Mouse (Mus musculus) forebrain, embryonic 14.5 days (tissue): ENCODE results near the gene Cenpi. TPM values are rescaled to one million over a fixed set of nuclear protein-coding genes. Genes with fewer than 3 reads are reported as not detected.

Experiments
- ATAC-seq: fragments of 200-750 bp; cut with Nextera tagmentation; 2 replicates; pipeline ENCODE4 v1.8.0; 2017; ENCODE audit warnings: mild to moderate bottlenecking, moderate library complexity
- DNase-seq: peaks from one replicate; pipeline ENCODE4 v3.0.0-alpha.2; 2015; ENCODE audit warnings: low spot score
- H3K27ac ChIP-seq: fragments of 300-500 bp; sonication (generic); 2 replicates; pipeline ENCODE4 v1.5.1; 2014; ENCODE audit warnings: low read depth, mild to moderate bottlenecking, control low read depth, low read length, moderate library complexity
- H3K27me3 ChIP-seq: fragments of 300-500 bp; sonication (generic); replicated peaks from 2 replicates; pipeline ENCODE4 v1.6.1; 2014; ENCODE audit warnings: low read length, control low read depth, mixed read lengths; ENCODE audit not compliant: control insufficient read depth, insufficient read depth
- H3K36me3 ChIP-seq: fragments of 300-500 bp; sonication (generic); 2 replicates; pipeline ENCODE4 v1.6.1; 2014; ENCODE audit warnings: low read length, control low read depth; ENCODE audit not compliant: control insufficient read depth, insufficient read depth
- H3K4me1 ChIP-seq: fragments of 300-500 bp; sonication (generic); 2 replicates; pipeline ENCODE4 v1.6.1; 2014; ENCODE audit warnings: antibody characterized with exemption, low read length, control low read depth; ENCODE audit not compliant: control insufficient read depth, insufficient read depth
- H3K4me2 ChIP-seq: fragments of 300-500 bp; sonication (generic); 2 replicates; pipeline ENCODE4 v1.6.1; 2014; ENCODE audit warnings: mild to moderate bottlenecking, control low read depth, low read length
- H3K4me3 ChIP-seq: fragments of 300-500 bp; sonication (generic); 2 replicates; pipeline ENCODE4 v1.5.1; 2014; ENCODE audit warnings: low read depth, low read length, control low read depth
- H3K9ac ChIP-seq: fragments of 300-500 bp; sonication (generic); 2 replicates; pipeline ENCODE4 v1.6.1; 2014; ENCODE audit warnings: mild to moderate bottlenecking, low read length, control low read depth, moderate library complexity
- H3K9me3 ChIP-seq: fragments of 300-500 bp; sonication (generic); replicated peaks from 2 replicates; pipeline ENCODE4 v1.6.1; 2016; ENCODE audit warnings: low read length, control low read depth, mixed read lengths; ENCODE audit not compliant: control insufficient read depth
- WGBS: fragments of 180-500 bp; shearing (Covaris S2); extraction: QIAGEN DNeasy Blood & Tissue Kit; methylation state at CpG from one replicate; pipeline ENCODE4 v1.1.7; 2014; 5-methylcytosine and 5-hydroxymethylcytosine counted together
- polyA plus RNA-seq: library from polyadenylated mRNA; unstranded; fragments of >200 nt; fragmentation: Nextera tagmentation; extraction: Ambion mirVana; gene quantifications from 2 replicates; pipeline ENCODE4 v1.2.1, GENCODE M21; 2014

The Cenpi gene
- polyA plus RNA-seq, 1 experiment from 2014 or later, result 17.4 TPM

DNA sequence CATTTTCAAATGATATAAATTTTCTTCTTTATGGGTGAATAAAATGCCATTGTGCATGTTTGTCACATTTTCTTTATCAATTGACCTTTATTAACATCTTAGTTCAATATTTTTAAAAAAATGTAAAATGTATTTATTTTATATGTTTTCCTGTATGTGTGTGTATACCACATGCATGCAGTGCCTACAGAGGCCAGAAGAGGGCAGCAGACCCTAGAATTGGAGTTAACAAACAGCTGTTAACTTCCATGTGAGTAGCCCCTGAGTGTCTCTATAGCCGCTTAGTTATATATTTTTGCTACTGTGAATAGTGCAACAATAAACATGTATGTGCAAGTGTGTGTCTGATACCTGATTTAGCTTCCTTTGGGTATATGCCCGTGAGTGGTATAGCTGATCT, 25.4 kb downstream of the Cenpi start:
- DNase-seq, result peak; percentile 6
- Histone ChIP-seq H3K4me1 (no peaks in the 10 kb centered on the region), H3K27ac (no peak overlapping the region)

GRCm38 (mm10) chrX:134342735-134343134, 34.9 kb downstream of the Cenpi start:
- H3K4me1 ChIP-seq, result no peaks in the 10 kb centered on the region
- ATAC-seq (no peak), DNase-seq (no peak)
- no peak overlapping the region for H3K9ac ChIP-seq
- no peak overlapping the region for H3K4me3 ChIP-seq
- H3K36me3 ChIP-seq, result no peaks in the 10 kb centered on the region
- no peaks in the 10 kb centered on the region for H3K27me3 ChIP-seq
- whole genome bisulfite sequencing, result 71% methylated on average over 2 of the region's 2 CpGs
- no peaks in the 10 kb centered on the region for H3K9me3 ChIP-seq
- no peak overlapping the region for H3K4me2 ChIP-seq
- no peak overlapping the region for H3K27ac ChIP-seq

More for the DNA sequence above, 25.4 kb downstream of the Cenpi start:
- 87% methylated on average over 2 of the region's 2 CpGs for WGBS
- Histone ChIP-seq H3K4me2 (no peak overlapping the region), H3K9me3 (no peaks in the 10 kb centered on the region), H3K27me3 (no peaks in the 10 kb centered on the region), H3K9ac (no peak overlapping the region), H3K4me3 (no peak overlapping the region), H3K36me3 (no peaks in the 10 kb centered on the region)
- ATAC-seq, result no peak

GRCm38 (mm10) chrX:134350205-134350604, 42.3 kb downstream of the Cenpi start:
- Histone ChIP-seq H3K4me1 (no peaks in the 10 kb centered on the region), H3K27ac (no peak overlapping the region)
- 96% methylated on average over 6 of the region's 6 CpGs for WGBS

DNA sequence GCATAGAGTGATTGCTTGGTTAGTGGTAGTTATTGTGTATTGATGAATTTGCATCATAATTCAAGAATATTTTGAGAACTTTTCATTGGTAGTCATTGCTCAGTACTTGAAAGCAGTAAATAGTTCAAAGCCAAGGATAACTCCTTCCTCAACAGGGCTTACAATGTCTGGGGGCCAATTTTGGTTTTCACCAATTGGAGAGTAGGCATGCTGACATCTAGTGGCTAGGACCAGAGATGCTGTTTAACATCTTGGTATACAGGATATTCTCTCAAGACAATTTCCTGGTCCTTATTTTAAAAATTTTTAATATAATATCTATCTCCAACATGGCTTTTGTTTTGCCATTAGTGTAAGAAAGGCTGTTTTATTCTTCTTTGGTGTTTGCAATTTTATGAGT, 46.0 kb downstream of the Cenpi start:
- Histone ChIP-seq H3K27ac (no peak overlapping the region), H3K4me2 (no peak overlapping the region), H3K4me1 (no peaks in the 10 kb centered on the region), H3K9ac (no peak overlapping the region), H3K36me3 (no peaks in the 10 kb centered on the region), H3K4me3 (no peak overlapping the region), H3K9me3 (no peaks in the 10 kb centered on the region), H3K27me3 (no peaks in the 10 kb centered on the region)
- no peak for ATAC-seq
- DNase-seq, result peak; percentile 5

More at GRCm38 (mm10) chrX:134350205-134350604, 42.3 kb downstream of the Cenpi start:
- H3K9me3 ChIP-seq, result no peaks in the 10 kb centered on the region
- H3K9ac ChIP-seq, result no peak overlapping the region
- H3K36me3 ChIP-seq, result no peaks in the 10 kb centered on the region
- ATAC-seq (no peak), DNase-seq (no peak)
- H3K4me3 ChIP-seq, result no peak overlapping the region
- H3K4me2 ChIP-seq, result no peak overlapping the region
- H3K27me3 ChIP-seq, result no peaks in the 10 kb centered on the region

DNA sequence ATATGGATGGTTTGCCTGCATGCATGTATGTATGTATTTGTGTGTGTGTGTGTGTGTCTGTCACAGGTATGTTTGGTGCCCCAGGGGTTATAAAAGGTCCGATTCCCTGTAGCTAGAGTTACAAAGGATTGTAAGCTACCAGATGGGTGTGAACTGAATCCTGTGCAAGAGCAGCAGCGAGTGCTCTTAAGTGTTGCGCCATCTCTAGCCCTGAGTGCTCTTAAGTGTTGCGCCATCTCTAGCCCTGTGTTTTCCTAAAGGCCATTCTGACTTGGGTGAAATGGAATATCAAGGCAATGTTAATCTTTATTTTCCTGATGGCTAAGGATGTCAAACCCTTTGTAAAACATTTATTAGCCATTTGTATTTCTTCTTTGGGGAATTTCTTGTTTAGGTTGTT, 51.5 kb downstream of the Cenpi start:
- H3K9ac ChIP-seq, result no peak overlapping the region
- no peak overlapping the region for H3K4me3 ChIP-seq

GRCm38 (mm10) chrX:134362156-134362555, 54.3 kb downstream of the Cenpi start:
- WGBS, result 94% methylated on average over 4 of the region's 4 CpGs

More for the DNA sequence above, 51.5 kb downstream of the Cenpi start:
- no peak overlapping the region for H3K4me2 ChIP-seq
- H3K4me1 ChIP-seq, result no peaks in the 10 kb centered on the region
- DNase-seq (peak; percentile 2), ATAC-seq (no peak)
- no peak overlapping the region for H3K27ac ChIP-seq
- H3K9me3 ChIP-seq, result no peaks in the 10 kb centered on the region
- 80% methylated on average over 4 of the region's 4 CpGs for WGBS
- H3K36me3 ChIP-seq, result 0 out of 2 replicates have a peak, but pooled peaks cover 3% of the 10 kb centered on the region
- no peaks in the 10 kb centered on the region for H3K27me3 ChIP-seq

DNA sequence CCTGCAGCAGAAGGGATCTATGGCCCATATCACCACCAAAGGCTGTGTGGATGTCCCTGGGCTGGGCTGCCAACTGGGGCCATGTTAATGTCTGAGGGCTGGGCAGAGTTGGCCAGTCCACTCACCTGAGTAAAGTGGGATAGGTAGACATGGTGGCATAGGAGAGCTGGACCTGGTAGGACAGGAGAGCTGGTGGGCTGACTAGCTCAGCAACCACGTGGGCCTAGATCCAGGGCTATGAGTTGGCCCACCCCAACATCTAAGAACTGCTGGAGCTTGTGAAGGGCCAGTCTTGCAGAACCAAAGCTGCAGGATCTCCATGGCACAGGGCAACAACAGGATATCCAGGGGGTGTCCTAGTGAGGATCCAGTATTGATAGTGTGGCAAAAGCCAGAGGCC, 57.5 kb downstream of the Cenpi start:
- Histone ChIP-seq H3K27me3 (no peaks in the 10 kb centered on the region), H3K4me2 (no peak overlapping the region), H3K4me1 (no peaks in the 10 kb centered on the region), H3K4me3 (no peak overlapping the region), H3K36me3 (0 out of 2 replicates have a peak, but pooled peaks cover 3% of the 10 kb centered on the region), H3K9ac (no peak overlapping the region), H3K9me3 (no peaks in the 10 kb centered on the region), H3K27ac (no peak overlapping the region)
- DNase-seq (no peak), ATAC-seq (no peak)
- WGBS, result 56% methylated on average over 1 of the region's 1 CpGs

More at GRCm38 (mm10) chrX:134362156-134362555, 54.3 kb downstream of the Cenpi start:
- Histone ChIP-seq H3K9ac (no peak overlapping the region), H3K27ac (no peak overlapping the region), H3K4me3 (no peak overlapping the region), H3K9me3 (no peaks in the 10 kb centered on the region), H3K4me2 (no peak overlapping the region), H3K36me3 (0 out of 2 replicates have a peak, but pooled peaks cover 3% of the 10 kb centered on the region), H3K4me1 (no peaks in the 10 kb centered on the region), H3K27me3 (no peaks in the 10 kb centered on the region)
- ATAC-seq (no peak), DNase-seq (no peak)

DNA sequence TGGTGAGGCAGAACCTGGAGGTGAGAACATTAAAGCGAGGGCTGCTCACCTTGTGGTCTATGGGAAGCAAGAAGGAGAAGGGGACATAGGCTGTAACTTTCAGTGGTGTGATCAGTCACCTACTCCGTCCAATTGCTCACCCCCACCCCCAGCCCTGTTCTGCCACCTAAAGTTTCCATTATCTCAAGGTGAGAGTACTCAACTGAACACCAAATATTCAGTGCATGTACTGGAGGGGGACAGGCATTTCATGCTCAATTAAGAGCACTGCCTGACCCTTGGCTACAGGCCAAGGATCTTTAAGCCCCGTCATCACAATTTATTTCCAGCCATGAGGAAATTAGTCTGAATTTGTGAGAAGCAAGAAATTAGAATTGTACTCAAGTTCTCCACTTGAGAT, 58.7 kb downstream of the Cenpi start:
- no peaks in the 10 kb centered on the region for H3K9me3 ChIP-seq
- no peak overlapping the region for H3K4me2 ChIP-seq
- H3K27ac ChIP-seq, result no peak overlapping the region
- 80% methylated on average over 3 of the region's 3 CpGs for WGBS
- DNase-seq (no peak), ATAC-seq (no peak)
- no peak overlapping the region for H3K4me3 ChIP-seq
- H3K36me3 ChIP-seq, result 0 out of 2 replicates have a peak, but pooled peaks cover 3% of the 10 kb centered on the region
- H3K4me1 ChIP-seq, result no peaks in the 10 kb centered on the region
- no peaks in the 10 kb centered on the region for H3K27me3 ChIP-seq
- H3K9ac ChIP-seq, result no peak overlapping the region

DNA sequence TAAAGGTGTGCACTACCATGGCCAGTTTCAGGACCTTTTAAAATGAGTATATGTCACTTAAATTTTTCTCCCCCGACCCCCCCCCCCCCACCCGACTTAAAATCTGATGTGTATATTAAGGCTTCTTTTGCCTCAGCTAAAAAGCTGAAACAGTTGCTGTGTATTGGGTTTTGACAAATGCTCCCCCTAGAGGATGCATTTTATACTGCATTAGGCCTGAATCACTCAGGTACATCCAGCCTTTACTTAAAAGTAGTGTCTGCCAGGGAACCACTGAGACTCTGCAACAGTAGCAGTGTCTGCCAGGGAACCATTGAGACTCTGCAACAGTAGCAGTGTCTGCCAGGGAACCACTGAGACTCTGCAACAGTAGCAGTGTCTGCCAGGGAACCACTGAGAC, 63.4 kb downstream of the Cenpi start:
- ATAC-seq (no peak), DNase-seq (peak; percentile 38)
- H3K4me1 ChIP-seq, result no peaks in the 10 kb centered on the region
- no peaks in the 10 kb centered on the region for H3K36me3 ChIP-seq
- H3K9ac ChIP-seq, result no peak overlapping the region
- H3K27me3 ChIP-seq, result no peaks in the 10 kb centered on the region
- H3K4me2 ChIP-seq, result no peak overlapping the region
- no peak overlapping the region for H3K4me3 ChIP-seq
- H3K27ac ChIP-seq, result no peak overlapping the region
- H3K9me3 ChIP-seq, result no peaks in the 10 kb centered on the region
- 19% methylated on average over 2 of the region's 2 CpGs for WGBS
